Mouse (Mus musculus) neural tube, embryonic 14.5 days (tissue): ENCODE measurements at regions not wholly inside any gene's neighbourhood (a gene's known extent, or its start where the extent isn't known, plus 50 kb on each side); places are given as distances from the start of the nearest gene placed in this dataset.
A peak's percentile ranks its signal among the peaks of the same experiment; 100 is the strongest.

Source experiments
- ATAC-seq: fragments of 200-750 bp; cut with Nextera tagmentation; 2 replicates; pipeline ENCODE4 v1.8.0; 2017; ENCODE audit warnings: low read depth, mild to moderate bottlenecking, moderate TSS enrichment, moderate library complexity
- H3K27ac ChIP-seq: fragments of 300-500 bp; sonication (generic); 2 replicates; pipeline ENCODE4 v1.5.1; 2014; ENCODE audit warnings: low read depth, mild to moderate bottlenecking, control low read depth, low read length, moderate library complexity, mixed read lengths
- H3K27me3 ChIP-seq: fragments of 300-500 bp; sonication (generic); 2 replicates; pipeline ENCODE4 v1.6.1; 2014; ENCODE audit warnings: low read length; ENCODE audit not compliant: control insufficient read depth, insufficient read depth
- H3K36me3 ChIP-seq: fragments of 300-500 bp; sonication (generic); 2 replicates; pipeline ENCODE4 v1.6.1; 2014; ENCODE audit warnings: low read length, mixed read lengths; ENCODE audit not compliant: control insufficient read depth, insufficient read depth
- H3K4me1 ChIP-seq: fragments of 300-500 bp; sonication (generic); 2 replicates; pipeline ENCODE4 v1.6.1; 2014; ENCODE audit warnings: low read length; ENCODE audit not compliant: control insufficient read depth, insufficient read depth
- H3K4me2 ChIP-seq: fragments of 300-500 bp; sonication (generic); 2 replicates; pipeline ENCODE4 v1.6.1; 2014; ENCODE audit warnings: mild to moderate bottlenecking, low read depth, low read length, control low read depth
- H3K4me3 ChIP-seq: fragments of 300-500 bp; sonication (generic); 2 replicates; pipeline ENCODE4 v1.5.1; 2014; ENCODE audit warnings: low read depth, low read length, control low read depth, mixed read lengths
- H3K9ac ChIP-seq: fragments of 300-500 bp; sonication (generic); replicated peaks from 2 replicates; pipeline ENCODE4 v1.6.1; 2014; ENCODE audit warnings: low read depth, mild to moderate bottlenecking, control low read depth, low read length, mixed read lengths
- H3K9me3 ChIP-seq: fragments of 300-500 bp; sonication (generic); 2 replicates; pipeline ENCODE4 v1.6.1; 2016; ENCODE audit warnings: low read length; ENCODE audit not compliant: control insufficient read depth
- WGBS: fragments of 180-500 bp; shearing (Covaris S2); extraction: QIAGEN DNeasy Blood & Tissue Kit; methylation state at CpG from one replicate; pipeline ENCODE4 v1.1.7; 2014; 5-methylcytosine and 5-hydroxymethylcytosine counted together

DNA sequence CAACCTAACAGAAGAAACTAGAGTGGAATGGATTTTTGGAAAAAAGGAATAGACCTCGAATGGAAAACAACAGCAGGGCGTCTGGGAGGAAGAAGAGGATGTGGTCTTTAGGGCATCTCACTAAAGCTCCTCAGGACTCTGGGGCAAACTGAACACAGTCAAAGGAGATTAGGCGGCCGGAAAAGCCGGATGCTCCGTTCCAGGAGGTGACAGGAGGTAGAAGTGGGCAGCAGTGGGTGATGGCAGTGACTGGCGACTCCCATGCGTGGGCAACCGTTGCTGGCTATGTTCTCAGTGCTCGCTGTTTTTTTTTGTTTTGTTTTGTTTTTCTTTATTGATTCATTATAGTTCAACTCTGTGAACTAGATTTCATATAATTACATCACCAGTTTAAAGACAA, 228.8 kb upstream of the Klf3 start:
- ATAC-seq: no peak
- H3K27me3 ChIP-seq: no peaks in the 10 kb centered on the region
- H3K9me3 ChIP-seq: no peaks in the 10 kb centered on the region
- H3K4me3 ChIP-seq: no peak overlapping the region
- no peak overlapping the region for H3K9ac ChIP-seq
- no peak overlapping the region for H3K4me2 ChIP-seq
- H3K27ac ChIP-seq: no peak overlapping the region
- H3K4me1 ChIP-seq: peaks cover under 1% of the 10 kb centered on the region; the same call in 1 of the 2 replicates
- no peaks in the 10 kb centered on the region for H3K36me3 ChIP-seq
- WGBS: 93% methylated on average over 10 of the region's 10 CpGs

GRCm38 (mm10) chr5:64575896-64576295, 227.3 kb upstream of the Klf3 start:
- 50% methylated on average over 6 of the region's 6 CpGs for WGBS
- Histone ChIP-seq H3K4me2 (no peak overlapping the region), H3K4me1 (peaks cover 9% of the 10 kb centered on the region), H3K9ac (no peak overlapping the region), H3K27me3 (no peaks in the 10 kb centered on the region), H3K27ac (no peak overlapping the region), H3K36me3 (no peaks in the 10 kb centered on the region), H3K4me3 (no peak overlapping the region), H3K9me3 (no peaks in the 10 kb centered on the region)
- no peak for ATAC-seq

- Histone ChIP-seq H3K27ac (no peak overlapping the region), H3K9ac (no peak overlapping the region), H3K4me1 (peaks cover 9% of the 10 kb centered on the region), H3K4me3 (no peak overlapping the region), H3K9me3 (no peaks in the 10 kb centered on the region), H3K4me2 (no peak overlapping the region), H3K36me3 (no peaks in the 10 kb centered on the region), H3K27me3 (no peaks in the 10 kb centered on the region)
- no peak for ATAC-seq
- WGBS: 84% methylated on average over 19 of the region's 19 CpGs
These were observed 226.5 kb upstream of the Klf3 start for GRCm38 (mm10) chr5:64576426-64577262.

GRCm38 (mm10) chr5:64577424-64577823, 225.8 kb upstream of the Klf3 start:
- H3K4me3 ChIP-seq: no peak overlapping the region
- 84% methylated on average over 7 of the region's 7 CpGs for WGBS

GRCm38 (mm10) chr5:64578536-64578935, 224.7 kb upstream of the Klf3 start:
- H3K27ac ChIP-seq: no peak overlapping the region
- WGBS: 93% methylated on average over 6 of the region's 6 CpGs

More at GRCm38 (mm10) chr5:64577424-64577823, 225.8 kb upstream of the Klf3 start:
- H3K9me3 ChIP-seq: no peaks in the 10 kb centered on the region
- H3K9ac ChIP-seq: no peak overlapping the region
- H3K4me1 ChIP-seq: peaks cover 9% of the 10 kb centered on the region
- no peak overlapping the region for H3K27ac ChIP-seq
- H3K36me3 ChIP-seq: no peaks in the 10 kb centered on the region
- no peak overlapping the region for H3K4me2 ChIP-seq
- no peaks in the 10 kb centered on the region for H3K27me3 ChIP-seq
- no peak for ATAC-seq

GRCm38 (mm10) chr5:64579086-64579485, 224.1 kb upstream of the Klf3 start:
- no peaks in the 10 kb centered on the region for H3K36me3 ChIP-seq
- H3K27me3 ChIP-seq: 0 out of 2 replicates have a peak, but pooled peaks cover 2% of the 10 kb centered on the region
- no peak for ATAC-seq
- no peaks in the 10 kb centered on the region for H3K9me3 ChIP-seq
- peaks cover 9% of the 10 kb centered on the region for H3K4me1 ChIP-seq
- no peak overlapping the region for H3K9ac ChIP-seq
- no peak overlapping the region for H3K4me3 ChIP-seq
- H3K4me2 ChIP-seq: no peak overlapping the region
- 36% methylated on average over 5 of the region's 5 CpGs for WGBS
- no peak overlapping the region for H3K27ac ChIP-seq

More at GRCm38 (mm10) chr5:64578536-64578935, 224.7 kb upstream of the Klf3 start:
- Histone ChIP-seq H3K4me1 (peaks cover 9% of the 10 kb centered on the region), H3K27me3 (0 out of 2 replicates have a peak, but pooled peaks cover 2% of the 10 kb centered on the region), H3K9me3 (no peaks in the 10 kb centered on the region), H3K9ac (no peak overlapping the region), H3K36me3 (no peaks in the 10 kb centered on the region), H3K4me3 (no peak overlapping the region), H3K4me2 (no peak overlapping the region)
- no peak for ATAC-seq

DNA sequence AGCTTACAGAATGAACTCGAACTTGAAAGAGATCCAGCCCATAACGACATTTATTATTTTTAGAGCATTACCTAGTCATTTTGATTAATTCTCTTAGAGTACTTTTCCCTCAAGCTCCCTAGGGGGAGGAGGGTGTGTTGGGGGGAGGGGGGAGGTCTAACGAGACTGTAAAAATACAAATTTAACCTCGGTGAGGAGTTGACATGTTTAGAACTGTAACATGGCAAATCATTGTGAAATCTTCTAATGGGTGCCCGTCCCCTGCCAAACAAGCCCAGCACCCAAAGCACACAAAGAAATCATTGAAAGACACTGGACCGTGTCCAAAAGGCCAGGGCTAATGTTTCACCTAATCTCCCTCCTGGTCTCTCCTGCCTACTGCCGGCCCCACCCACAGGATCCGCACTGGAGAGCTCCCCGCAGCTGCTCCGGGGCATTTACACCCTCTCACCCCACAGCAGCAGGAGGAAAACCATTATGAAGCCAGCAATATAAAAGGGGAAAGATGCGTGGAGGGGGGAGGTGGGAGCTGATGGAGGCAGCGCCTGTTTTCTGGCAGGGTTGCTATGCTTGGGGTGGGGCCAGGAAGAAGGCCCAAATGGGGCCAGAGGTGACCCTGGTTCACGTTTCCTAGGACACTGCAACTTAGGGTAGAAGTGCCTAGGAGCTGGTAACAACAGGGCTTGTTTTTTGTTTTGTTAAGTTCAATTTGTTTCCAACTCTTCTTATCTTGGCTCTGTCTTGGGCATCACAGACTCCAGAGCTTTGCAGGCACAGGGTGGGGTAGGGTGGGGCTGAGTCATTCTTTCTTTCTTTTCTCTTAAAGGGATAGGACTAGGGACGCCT, 223.5 kb upstream of the Klf3 start:
- Histone ChIP-seq H3K4me2 (peak overlapping the region; percentile 7; the same call in 1 of the 2 replicates), H3K4me1 (peaks cover 9% of the 10 kb centered on the region), H3K36me3 (no peaks in the 10 kb centered on the region), H3K9ac (no peak overlapping the region), H3K27me3 (0 out of 2 replicates have a peak, but pooled peaks cover 2% of the 10 kb centered on the region), H3K4me3 (no peak overlapping the region), H3K9me3 (no peaks in the 10 kb centered on the region), H3K27ac (no peak overlapping the region)
- ATAC-seq: peak; percentile 39
- 5% methylated on average over 14 of the region's 14 CpGs for WGBS

DNA sequence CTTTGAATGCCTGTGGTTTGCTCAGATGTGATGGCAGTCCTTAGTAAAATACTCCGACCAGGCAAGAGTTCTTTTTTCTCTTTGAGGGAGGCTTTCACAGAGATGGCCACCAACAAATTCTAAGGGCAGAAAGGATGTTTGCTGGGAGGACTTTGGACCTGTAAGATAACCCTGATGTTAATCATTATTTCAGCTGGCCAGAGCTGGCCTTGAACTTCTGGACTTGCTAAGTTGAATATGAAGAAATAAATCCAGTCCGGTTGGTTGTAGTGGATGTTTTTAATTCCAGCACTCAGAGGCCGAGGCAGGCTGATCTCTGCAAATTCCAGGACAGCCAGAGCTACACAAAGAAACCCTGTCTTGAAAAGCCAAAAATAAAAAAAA, 222.9 kb upstream of the Klf3 start:
- no peaks in the 10 kb centered on the region for H3K9me3 ChIP-seq
- peaks cover 9% of the 10 kb centered on the region for H3K4me1 ChIP-seq
- no peak overlapping the region for H3K4me2 ChIP-seq
- WGBS: 70% methylated on average over 3 of the region's 3 CpGs
- H3K27ac ChIP-seq: no peak overlapping the region
- no peak overlapping the region for H3K9ac ChIP-seq
- no peak overlapping the region for H3K4me3 ChIP-seq
- H3K36me3 ChIP-seq: no peaks in the 10 kb centered on the region
- 0 out of 2 replicates have a peak, but pooled peaks cover 2% of the 10 kb centered on the region for H3K27me3 ChIP-seq
- no peak for ATAC-seq
